Mouse (Mus musculus) lung, postnatal 0 days (tissue): ENCODE data around the gene Arhgap8.

ENCODE experiments used
- CTCF ChIP-seq: IDR thresholded peaks from 2 replicates; pipeline ENCODE4 v1.5.1; 2016; ENCODE audit warnings: antibody characterized with exemption, mild to moderate bottlenecking
- EP300 ChIP-seq: IDR thresholded peaks from 2 replicates; pipeline ENCODE4 v1.6.1; 2016; ENCODE audit warnings: antibody characterized with exemption, mild to moderate bottlenecking, control low read depth

DNA sequence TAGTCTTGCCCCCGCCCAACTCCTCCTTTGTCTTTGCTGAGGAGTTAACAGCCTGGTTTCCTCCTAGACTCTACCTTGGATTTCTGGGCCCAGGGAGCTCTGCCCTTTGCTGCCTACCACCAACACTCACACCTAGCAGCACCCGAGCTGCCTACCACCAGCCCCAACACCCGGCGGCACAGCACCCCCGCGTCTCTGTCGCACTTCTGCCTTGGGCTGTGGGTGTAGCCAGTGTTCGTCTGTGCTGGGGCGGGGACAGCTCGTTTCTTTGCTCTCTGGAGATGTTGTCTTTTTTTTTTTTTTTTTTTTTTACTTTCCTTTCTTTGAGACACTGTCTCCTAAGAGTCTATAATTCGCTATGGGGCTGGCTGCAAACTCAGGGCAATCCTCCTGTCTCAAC lies 41.9 kb upstream of the Arhgap8 start:
- TF ChIP-seq CTCF = no peak
- no peak for TF ChIP-seq EP300
